Mouse (Mus musculus) megakaryocyte-erythroid progenitor cell, adult 5-6 weeks (primary cell): ENCODE measurements around the gene 1810062G17Rik. TPM values are rescaled to one million over a fixed set of nuclear protein-coding genes. Genes with fewer than 3 reads are reported as not detected.

Experiments used
- ATAC-seq: replicated peaks from 2 replicates; pipeline ENCODE4 v1.8.0; 2016; ENCODE audit warnings: mild to moderate bottlenecking, inconsistent platforms; ENCODE audit not compliant: severe bottlenecking, poor library complexity, low FRiP score, low TSS enrichment
- total RNA-seq, 2 experiments: library from RNA; stranded (forward) in 1 of 2; stranded (reverse) in 1 of 2; fragments of 200-1000, 215-1000 nt in 1 of 2; fragments of >200 nt in 1 of 2; fragmentation: Nextera tagmentation in 1 of 2; gene quantifications; 2 replicates each; pipeline ENCODE4 v1.2.3; 2014 to 2017

Gene 1810062G17Rik
- total RNA-seq, 2 experiments from 2014 or later, result not detected

DNA sequence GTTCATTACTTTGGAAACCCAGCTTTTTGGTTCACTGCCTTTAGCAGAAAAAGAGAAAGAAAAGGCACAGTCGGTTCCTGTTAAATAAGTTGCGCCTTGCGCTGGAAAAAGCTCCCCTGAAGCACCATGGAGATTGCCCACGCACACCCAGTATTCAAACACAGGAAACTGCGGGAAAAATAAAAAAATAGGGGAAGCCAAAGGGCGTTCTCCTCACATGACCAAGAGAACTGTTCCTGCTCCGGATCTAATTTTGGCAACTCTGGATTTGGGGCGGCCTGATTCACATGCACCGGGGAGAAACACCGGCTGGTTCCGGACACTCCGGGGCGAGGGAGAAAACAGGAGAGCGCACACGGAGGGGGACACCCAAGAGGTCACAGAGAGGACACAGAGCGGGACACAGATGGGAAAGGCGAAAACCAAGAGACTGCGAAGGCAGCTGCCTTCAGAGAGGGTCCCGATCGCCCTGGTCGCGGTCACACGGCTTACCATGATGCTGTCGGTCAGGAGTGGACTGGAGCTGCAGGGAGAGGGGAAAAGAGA lies 726 bp upstream of the 1810062G17Rik start:
- ATAC-seq, result peak; percentile 2; the same call in 1 of the 2 replicates

DNA sequence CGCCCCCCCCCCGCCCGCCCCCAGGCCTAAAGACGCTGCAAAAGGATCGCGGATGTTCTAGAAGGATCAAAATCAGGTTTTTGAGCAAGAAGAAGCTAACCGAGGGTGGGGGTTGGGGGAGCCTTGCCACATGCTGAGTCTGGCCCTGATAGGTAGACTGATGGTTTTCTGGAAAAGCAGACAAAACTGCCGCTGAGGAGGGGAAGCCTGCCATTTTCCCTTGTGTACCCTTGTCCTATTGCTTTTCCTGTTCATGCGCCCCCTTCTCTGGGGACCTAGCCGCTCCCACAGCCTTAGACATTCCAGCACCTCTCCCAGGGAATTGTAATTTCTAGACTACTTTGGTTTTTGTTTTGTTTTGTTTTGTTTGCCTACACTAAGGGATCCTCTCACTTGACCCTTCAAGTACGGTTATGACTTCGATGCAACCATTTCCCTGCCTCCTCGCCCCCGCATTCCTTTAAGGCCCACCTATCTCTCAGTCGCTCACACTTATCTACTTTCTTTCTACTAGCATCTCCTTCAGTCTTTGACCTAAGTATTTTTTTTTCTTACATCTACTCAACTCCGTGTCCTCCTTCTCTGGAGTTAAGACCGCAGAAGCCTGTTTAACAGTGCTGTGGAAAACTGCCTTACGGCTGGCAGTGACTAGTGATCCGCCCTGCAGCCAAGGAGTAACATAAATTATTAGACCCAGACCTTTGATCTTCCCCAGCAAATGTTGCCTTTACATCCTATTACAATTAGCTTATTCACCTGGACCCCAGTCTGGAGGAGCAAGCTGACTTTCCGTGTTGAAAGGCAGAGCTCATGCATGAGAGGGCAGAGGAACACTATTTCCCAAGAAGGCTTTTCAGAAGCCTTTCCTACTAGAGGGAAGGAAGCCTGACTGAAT lies 771 bp downstream of the 1810062G17Rik start:
- ATAC-seq, result no peak

DNA sequence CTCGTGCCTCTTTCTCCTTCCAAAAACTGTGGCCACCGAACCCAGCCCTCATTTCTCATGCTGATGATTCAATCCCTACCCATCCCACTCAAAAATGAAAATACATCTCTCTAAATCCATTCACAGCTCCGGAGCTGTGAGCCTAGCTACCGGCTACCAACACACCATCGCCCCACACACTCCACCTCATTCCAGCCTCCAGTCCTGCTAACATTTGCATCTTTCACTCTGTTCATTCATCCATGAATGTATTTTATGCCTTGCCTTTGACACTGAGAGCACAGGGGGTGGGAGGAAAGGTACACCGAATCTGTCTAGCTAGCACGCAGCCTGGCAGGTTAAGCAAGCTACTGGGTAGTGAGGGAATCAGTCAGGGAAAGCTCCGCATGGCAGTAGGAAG lies 3.0 kb downstream of the 1810062G17Rik start:
- no peak for ATAC-seq

DNA sequence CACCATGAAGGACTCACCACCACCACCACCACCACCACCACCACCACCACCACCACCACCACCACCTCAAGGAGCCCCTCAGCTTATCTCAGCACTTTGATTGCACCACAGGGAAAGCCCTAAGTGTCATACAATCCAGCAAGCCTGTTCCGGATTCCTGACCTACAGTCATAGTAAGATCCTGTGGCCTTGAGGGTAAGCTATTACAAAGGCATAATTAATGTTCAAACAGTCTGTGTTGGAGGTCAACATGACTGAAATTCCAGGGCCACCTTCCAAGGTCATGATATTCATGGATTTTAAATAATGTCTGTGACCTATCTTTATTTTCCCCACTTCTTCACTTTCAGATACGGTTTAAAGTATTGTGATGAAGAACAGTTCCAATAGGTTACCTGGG lies 4.7 kb downstream of the 1810062G17Rik start:
- no peak for ATAC-seq

DNA sequence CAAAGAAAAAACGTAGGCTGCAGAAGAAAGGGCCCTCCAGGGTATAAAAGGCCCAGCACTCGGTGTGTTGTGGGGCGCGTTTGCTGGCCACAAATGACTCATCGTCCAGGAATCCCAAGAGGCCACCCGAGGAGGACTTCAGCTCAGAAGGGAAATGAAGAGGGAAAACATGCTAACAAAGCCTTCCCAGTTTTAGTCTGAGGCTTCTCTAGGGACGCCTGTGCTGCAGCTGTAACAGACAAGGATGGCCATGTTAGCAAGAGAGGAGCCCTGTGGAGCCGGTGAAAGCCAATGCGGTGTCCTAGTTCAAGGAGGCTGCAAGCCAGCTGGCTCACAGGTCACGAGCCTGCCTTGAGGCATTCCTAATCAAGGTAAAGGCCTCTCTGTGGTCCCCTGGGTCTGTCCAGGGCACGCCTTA lies 6.0 kb downstream of the 1810062G17Rik start:
- no peak for ATAC-seq

DNA sequence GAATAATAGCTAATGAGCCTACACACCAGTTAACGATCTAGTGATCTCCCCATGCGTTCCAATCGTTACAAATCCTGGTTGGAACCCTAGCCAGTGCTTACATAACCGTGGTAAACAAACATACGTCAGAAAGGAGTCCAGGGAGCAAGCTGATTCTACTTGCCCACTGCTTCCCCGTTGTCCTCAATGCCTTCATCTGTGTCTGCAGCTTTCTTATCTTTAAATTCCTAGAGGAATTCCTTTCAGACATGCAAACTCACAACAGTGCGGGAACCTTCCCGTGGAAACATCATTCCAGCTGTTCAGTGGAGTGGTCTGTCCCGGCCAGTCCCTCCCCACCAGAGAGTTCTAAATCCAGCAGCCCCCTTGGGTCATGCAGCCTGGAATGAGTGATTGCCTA lies 7.2 kb downstream of the 1810062G17Rik start:
- ATAC-seq, result no peak

DNA sequence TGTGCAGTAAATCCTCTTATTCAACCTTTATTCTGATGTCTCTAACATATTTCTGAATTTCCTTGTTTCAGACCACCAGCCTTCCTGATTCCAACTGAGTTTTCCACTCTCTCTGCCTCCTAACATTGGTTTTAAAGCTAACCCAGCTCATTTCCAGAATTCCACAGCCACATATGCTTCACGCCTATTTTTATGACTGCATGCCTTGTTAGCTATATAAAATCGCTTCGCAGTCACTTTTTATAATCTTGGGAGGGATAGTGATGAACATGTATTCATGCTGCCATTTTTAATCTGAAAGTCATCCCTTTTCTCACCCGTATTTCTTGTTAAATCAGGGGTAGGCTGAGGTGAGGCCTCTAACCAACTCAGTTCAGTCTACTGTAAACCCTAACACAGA lies 8.6 kb downstream of the 1810062G17Rik start:
- no peak for ATAC-seq

DNA sequence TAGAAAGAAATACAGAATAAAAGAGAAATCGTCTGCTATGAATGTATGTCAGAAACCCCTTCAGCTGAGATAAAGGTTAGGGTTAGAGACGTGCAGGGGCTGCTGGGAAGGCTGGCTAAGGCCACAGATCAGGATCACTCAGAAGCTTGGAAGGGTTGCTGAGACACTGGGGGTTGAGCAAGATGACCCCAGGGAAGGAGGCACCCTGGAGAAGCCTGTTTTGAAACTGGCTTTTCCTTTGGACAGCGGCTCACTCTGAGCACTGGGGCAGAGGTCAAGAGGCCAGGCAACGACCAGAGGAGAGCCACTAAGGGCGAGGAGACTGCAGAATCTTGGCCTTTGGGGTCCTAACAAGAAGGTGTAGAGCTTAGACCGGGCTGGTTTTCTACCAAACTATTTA lies 10.4 kb downstream of the 1810062G17Rik start:
- ATAC-seq, result no peak

DNA sequence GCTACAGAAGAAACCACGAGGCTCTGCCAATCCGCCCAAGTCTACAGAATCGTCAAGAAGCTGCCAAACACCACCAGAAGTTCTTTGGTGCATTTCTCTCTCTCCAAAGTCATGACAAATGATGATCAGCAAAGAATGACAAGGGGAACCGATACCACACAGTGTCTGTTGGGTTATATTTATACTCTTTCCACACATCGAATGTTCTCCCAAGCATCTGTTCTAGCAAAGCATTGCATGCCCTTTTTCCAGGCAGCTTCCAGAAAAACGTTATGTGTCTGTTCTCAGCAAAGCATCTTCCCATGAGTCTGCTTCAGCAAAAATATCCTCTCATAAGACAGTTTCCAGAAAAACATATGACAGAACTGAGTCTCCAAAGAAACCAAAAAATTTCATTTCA lies 11.1 kb downstream of the 1810062G17Rik start:
- no peak for ATAC-seq

DNA sequence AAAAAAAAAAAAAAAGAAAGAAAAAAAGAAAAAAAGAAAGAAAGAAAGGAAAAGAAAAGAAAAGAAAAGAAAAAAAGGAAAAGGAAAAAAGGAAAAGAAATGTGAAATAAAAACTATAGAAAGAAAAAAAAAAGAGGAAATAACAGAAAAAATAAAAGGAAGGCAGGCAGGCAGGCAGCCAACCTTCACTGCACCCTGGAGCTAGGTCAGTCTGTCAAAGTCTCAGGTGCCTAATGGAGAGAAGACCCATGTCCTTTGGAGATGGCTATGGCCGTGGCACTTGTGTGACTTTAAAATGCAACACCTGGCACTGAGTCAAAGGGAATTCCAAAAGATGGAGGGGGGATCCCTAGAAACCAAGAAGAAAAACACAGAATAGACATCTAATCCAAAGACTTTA lies 12.6 kb downstream of the 1810062G17Rik start:
- ATAC-seq, result no peak

DNA sequence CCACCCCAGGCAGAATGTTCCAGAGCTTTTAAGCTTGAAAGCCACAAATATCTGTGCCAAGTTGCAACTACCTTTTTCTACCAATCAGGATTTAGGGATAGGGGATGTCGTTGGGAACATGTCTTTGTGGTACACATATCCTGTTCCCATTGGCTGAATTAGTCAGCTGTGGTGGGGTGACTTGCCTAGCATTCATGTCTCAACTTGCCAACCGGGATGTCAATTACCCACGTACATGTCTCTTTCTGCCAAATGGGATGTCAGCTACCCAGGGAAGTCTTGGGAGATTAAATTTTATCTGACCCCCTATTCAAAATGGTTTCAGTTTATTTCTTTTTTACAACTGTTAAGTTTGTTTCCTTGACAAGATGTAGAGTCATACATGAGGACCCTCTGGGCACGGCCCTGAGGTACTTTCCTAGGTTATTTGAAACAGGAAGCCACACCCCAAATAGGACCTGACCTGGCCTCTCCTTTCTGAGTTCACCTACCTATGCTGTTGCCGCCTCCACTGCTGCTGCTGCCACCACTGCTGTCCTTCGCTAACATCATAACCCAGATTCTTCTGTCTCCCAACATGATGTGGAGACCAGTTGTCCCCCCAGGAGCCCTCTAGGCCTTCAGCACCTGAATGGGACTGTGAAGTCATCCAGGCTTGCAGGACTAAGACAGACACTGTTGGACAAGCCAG lies 13.3 kb downstream of the 1810062G17Rik start:
- ATAC-seq, result no peak

DNA sequence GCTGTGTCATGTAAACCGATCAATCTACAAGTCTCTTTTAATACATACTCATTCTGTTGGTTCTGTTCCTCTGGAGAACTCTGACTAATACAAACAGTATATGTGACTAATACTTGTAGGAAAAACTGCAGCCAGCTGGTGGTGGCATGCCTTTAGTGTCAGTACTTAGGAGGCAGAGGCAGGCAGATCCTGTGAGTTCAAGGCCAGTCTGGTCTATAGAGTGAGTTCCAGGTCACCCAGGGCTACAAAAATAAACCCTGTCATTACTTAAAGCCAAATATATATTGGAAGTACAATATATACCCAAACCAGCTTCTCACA lies 13.8 kb downstream of the 1810062G17Rik start:
- no peak for ATAC-seq

DNA sequence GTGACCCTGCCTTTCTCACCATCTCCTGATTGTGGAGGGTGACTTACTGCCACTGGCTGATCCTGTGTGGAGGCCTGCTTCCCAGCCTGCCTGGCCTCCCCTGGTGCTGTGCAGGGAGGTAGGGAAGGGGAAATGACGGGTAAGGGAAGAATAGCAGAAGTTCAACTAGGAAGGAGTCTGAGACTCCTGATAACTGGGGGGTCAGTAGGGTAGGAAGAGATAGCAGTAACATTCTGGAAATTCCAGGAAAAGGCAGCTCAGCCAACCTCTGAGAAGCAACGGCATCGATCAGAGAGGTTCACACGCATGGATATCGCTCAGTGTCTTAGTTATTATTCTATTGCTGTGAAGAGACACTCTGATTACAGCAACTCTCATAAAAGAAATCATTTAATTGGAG lies 15.8 kb downstream of the 1810062G17Rik start:
- ATAC-seq, result no peak

DNA sequence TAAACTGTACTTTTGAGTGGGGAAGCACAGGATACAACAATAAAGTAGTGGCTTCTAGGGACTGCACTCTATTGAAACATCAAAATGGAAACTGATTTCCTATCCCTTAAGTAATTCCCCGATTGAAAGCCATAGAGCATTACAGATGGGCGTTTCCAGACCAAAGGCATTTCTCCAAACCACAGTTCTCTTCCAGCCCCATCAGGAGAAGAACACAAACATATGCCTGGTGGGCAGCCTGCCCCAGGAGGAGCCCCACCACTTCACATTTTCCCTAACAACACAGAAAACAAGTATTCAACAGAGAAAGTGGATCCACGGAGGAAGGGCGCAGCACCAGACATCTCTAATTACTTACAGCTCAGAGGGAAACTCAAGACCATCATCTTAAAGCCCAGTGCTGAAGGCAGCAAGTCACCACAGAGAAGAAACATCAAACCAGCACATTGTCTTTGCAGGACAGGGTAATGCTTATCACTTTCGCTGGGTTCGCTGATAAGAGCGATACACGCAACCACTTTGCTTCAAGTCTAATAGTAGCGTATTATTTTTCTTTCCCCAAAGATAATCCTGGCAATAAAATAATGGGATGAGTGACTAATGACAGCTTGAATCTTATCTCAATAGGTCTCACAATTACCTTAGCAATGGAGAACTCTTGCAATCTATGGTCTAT lies 17.1 kb downstream of the 1810062G17Rik start:
- no peak for ATAC-seq

DNA sequence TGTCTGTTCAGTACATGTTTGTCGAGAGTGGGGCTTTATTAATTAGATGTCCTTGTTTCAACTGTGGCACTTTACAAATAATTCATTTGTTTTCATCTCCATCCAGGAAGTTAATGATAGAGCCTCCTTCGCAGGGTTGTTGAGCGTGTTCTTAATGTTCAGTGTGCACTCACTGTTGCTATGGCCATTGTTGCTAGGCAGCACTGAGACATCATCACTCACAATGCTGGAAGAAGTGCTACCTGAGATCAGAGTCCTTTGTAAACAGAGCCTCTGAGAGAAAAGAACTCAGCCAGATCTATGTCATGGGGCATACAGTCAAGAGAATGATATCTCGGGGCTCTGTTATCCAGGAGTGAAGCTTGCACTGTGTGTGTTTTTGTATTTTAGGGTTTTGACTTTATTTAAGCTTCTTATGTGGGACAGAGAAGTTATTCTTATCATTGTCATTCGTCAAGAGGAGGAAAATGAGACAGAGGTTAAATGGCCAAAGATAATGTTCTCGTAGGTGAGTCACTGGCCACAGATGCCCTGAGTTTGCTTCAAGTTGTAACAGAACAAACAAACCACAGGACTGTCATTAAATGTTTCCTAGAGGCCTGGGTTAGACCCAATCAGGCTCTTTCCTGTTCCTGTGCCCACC lies 18.0 kb downstream of the 1810062G17Rik start:
- no peak for ATAC-seq

DNA sequence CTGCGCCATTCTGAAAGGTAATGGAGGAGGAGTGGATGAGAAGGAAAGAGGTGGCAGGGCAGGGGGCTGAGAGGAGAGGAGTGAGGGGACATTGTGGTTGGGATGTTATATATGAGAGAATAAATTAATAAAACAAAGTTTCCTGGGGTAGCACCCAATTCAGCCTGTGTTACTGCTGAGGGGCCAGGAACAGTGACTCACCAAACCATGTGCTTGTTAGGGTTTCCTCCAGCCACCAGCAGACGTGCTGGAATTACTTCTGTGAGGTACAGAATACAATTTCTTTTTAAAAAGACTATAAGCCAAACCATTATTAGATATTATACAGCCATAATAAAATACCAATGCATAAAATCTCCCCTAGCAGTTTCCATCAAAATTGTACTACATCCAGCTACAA lies 18.9 kb downstream of the 1810062G17Rik start:
- no peak for ATAC-seq

DNA sequence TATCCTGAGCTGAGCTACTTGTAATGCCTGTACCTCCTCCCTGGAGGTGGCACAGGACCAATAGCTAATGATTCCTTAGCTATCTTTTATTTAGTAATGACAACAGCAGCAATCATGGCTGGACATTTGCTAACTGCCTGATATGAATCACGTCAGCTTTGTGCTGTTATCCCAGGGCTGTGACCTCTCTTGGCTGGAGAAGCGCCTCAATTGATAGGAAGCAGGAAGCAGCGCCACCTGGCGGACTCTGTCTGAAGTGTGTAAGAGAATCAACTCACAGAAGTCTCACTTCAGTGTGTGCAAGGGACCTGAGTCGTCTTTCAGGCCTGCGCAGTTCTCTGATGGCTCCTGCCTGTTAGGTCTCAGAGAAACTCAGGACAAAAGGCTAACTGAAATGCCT lies 19.7 kb downstream of the 1810062G17Rik start:
- ATAC-seq, result peak; percentile 92

DNA sequence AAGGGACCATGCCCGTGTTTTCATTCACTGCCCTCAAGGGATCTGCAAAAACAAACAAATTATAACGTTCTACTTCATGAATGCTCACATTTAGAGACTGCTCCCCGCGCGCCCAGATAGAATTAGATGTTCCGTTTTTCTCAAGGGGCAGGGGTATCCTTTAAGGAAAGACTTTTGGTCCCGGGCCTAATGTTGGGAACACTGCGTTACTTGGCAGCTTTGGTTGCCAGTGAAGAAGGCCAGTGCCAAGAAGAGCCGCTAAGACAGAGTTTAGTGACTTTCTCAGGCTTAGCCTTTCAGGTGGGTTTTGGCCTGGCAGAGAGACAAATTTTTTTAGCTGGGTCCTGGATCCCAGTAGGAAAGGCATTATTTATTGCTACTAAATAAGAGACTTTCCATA lies 20.5 kb downstream of the 1810062G17Rik start:
- no peak for ATAC-seq

DNA sequence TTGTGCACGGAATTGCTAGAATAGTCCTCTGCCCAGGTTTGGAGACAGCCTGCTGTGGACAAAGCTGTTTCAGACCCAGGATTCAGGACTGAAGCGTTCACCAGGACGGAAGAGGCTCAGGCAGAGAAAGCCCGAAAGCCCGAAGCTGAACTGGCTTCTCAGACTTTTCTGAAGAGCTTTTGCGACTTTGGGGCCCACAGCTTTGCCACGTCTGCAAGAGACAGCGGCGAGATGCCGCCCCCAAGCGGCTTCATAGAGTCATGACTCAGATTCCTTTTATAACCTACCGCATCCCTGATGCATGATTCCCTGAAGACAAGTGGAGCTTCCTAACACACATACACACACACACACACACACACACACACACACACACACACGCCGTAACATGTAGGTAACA lies 21.0 kb downstream of the 1810062G17Rik start:
- ATAC-seq, result peak; percentile 76

DNA sequence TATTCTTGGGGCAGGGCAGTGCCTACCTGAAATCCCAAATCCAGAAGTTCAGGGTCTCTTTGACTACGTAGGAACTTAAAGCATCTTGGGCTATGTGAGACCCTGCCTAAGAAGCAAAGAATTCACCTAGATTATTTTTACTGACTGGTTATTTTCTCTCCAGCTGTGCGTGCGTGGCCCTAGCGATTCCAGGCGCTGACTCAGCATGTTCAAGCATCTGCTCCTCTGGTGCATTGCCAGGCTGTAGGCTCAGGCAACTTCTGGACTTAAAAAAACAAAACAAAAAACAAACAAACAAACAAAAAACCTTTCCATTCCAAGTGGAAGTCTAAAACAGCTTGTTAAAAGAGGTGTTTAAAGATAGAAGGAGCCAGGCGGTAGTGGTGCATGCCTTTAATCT lies 22.5 kb downstream of the 1810062G17Rik start:
- ATAC-seq, result no peak
